Mouse (Mus musculus): ENCODE measurements around the gene Txndc9.

The Txndc9 gene

DNA sequence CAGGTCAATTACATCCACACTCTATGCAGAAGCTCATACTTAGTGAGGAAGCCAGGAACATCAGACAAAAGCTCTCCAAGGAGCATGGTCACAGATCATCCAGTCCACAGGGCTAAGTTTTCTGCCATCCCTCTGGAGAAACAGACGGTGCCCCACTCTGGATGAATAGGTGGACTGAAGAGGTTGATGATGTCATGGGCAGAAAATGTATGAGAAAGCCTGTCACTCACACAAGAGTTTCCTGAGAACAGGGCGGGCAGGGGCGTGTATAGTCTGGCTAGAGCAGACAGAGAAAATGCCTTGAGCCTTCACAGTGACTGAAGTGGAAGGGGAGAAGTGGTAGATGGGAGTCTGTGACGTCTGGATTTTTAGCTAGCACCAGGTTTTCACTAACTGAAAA is 26.2 kb downstream of the Txndc9 start:
- no peak for DNase-seq (ENCODE audit: low read depth, low spot score)

- DNase-seq (ENCODE audit: low read depth, low spot score): no peak
Measured at GRCm38 (mm10) chr1:37968746-37969145, 28.9 kb downstream of the Txndc9 start.

DNA sequence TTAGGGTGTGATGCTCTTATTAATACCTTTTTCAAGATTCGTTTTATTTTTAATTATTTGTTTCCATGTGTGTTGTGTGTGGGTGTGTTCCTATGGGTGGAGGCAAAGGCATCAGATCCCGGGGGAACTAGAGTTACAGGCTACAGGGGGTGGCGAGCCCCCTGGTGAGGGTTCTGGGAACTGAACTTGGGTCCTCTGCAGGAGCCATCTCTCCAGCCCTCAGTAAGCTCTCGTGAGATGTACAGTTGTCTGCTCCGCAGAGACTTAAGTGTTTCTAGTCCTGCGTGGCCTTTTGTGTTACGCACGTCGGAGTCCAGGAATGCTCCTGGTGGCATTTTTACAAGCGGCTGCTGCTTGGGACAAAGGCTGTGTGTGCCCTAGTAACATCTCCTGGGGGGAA is 32.1 kb downstream of the Txndc9 start:
- no peak for DNase-seq (ENCODE audit: low read depth, low spot score)

- no peak for DNase-seq (ENCODE audit: low read depth, low spot score)
Measured at GRCm38 (mm10) chr1:37959486-37959885, 38.2 kb downstream of the Txndc9 start.

DNA sequence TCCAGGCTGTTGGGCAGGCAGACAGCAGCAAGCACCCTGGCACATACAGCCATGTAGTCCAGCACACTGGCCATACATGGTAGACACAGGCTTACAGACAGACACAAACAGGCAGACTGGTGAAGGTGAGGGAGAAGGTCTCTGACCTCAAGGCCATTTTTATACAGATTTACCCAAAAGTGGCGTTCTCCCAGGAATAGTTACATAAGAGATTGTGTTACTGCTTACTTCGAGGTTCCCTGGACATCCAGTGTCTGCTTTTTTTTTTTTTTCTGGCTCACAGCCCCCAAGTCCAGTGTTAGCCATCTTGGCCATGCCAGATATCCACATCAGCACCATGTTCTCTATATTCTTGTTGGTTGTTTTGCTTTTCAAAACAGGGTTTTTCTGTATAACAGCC is 39.2 kb downstream of the Txndc9 start:
- no peak for DNase-seq (ENCODE audit: low read depth, low spot score)

GRCm38 (mm10) chr1:37957659-37958058 is 40.0 kb downstream of the Txndc9 start, which contains the start of gene Lyg1:
TSS of gene Lyg1 (minus strand) at chr1:37957759.
- DNase-seq (ENCODE audit: low read depth, low spot score): no peak

DNA sequence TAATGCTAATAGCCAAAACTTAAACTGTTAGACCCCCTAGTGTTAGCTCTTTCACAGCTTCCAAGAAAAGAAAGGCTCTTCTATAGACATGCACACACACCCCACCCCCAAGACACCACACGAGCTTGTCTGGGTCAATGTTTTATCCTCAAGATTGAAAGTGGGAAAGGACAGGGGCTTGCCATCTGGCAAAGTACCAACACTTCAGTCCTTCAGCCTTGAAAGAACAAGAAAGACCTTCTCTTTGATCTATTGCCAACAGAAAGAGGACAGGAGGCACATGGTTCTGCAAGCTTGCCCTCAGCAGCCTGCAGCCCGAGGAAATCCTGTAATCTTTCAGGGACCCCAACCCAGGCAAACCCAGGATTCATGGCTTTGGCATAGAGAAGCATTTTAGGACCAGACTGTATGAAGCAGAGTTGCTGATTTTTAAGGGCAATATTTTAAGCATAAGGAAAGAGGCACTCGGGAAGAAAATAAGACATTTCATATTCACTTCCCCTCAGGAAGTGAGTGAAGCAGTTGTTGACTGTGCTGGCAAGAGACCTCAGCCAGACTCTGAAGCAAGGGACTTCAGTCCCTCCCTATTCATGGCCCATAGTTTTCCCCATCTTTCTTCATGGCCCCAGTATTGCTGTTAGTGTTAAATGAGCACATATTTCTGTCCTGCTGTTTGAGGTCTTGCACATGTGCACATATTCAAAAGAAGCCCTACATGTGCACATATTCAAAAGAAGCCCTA is 40.8 kb downstream of the Txndc9 start:
- no peak for DNase-seq (ENCODE audit: low read depth, low spot score)

- DNase-seq (ENCODE audit: low read depth, low spot score): no peak
Measured at GRCm38 (mm10) chr1:37955251-37955650, 42.4 kb downstream of the Txndc9 start.

DNA sequence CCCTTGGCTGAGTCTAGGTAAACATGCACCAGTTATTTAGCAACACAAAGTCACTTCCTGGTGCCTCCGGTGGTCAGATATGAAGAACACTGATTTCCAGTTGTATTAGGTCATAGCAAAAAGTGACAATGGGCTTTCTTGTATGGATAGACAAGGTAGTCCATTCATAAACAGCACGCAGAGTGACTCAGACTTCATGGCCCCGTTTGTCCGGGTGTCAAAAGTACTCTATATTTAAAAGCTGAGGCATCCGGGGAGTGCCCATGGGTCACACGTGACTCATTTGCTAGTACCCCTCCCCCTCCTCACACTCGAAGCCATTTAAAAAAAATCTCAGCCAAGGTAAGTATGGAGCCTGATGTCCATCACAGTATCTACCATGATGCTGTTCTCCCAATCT is 42.9 kb downstream of the Txndc9 start:
- DNase-seq (ENCODE audit: low read depth, low spot score): no peak

DNA sequence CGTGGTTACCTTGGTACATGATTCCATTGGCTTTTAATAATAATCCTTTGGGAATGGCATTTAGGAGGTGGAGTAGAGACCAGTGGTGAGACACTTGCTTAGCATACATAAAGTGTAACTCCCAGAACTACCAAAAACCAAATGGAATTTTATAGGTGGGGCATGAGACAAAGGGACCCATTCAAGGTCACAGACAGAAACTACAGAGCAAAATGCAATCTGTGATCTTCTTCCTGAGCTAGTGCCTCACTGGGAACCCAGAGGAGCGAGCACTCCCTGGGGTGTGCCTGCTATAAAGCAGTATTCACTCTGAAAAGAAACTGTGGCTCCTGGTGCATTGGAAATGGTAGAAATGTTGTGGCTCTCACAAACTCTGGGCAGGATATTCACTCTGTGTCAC is 48.8 kb downstream of the Txndc9 start:
- no peak for DNase-seq (ENCODE audit: low read depth, low spot score)
